Mouse (Mus musculus) CD4-positive, CD25-positive, alpha-beta regulatory T cell, adult 4 months (primary cell): Measurements from ENCODE around the gene Tacc2. TPM values are rescaled to one million over a fixed set of nuclear protein-coding genes. Genes with fewer than 3 reads are reported as not detected.

ENCODE experiments used
- ATAC-seq: one replicate; pipeline ENCODE4 v1.8.0; 2017
- polyA plus RNA-seq, 2 experiments: library from polyadenylated mRNA; unstranded; fragments of 100-300 nt; shearing (Covaris generic); gene quantifications; one replicate each; pipeline ENCODE4 v1.2.1; 2017

The Tacc2 gene
- polyA plus RNA-seq, 2 experiments from 2014 or later: 6.8 to 7.1 TPM

DNA sequence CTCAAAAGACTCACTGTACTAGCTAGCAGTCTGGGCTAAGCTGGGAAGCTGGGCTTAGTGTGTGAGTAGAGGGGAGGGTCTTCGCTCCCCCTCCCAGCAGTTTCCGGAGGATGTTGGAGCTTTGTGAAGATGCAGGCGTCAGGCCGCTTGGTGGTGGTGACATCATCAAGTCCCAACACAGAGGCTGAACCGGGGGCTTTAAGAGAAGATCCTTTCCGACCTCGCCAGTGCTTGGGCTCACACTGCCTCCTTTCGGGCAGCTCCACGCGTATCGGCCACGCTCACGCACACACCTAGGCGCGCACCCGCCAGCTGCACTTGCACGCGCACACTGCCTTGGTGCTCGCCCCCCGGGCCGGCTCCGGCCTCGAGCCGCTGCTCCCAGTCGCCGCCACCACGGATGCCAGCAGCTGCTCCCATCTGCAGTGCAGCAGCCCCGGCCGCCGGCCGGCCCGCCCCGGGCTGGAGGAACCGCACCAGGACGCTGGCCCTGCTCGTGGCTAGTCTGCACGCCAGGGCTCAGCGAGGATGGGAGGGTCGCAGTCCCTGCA, 115.2 kb downstream of the Tacc2 start:
- ATAC-seq: peak; percentile 73

DNA sequence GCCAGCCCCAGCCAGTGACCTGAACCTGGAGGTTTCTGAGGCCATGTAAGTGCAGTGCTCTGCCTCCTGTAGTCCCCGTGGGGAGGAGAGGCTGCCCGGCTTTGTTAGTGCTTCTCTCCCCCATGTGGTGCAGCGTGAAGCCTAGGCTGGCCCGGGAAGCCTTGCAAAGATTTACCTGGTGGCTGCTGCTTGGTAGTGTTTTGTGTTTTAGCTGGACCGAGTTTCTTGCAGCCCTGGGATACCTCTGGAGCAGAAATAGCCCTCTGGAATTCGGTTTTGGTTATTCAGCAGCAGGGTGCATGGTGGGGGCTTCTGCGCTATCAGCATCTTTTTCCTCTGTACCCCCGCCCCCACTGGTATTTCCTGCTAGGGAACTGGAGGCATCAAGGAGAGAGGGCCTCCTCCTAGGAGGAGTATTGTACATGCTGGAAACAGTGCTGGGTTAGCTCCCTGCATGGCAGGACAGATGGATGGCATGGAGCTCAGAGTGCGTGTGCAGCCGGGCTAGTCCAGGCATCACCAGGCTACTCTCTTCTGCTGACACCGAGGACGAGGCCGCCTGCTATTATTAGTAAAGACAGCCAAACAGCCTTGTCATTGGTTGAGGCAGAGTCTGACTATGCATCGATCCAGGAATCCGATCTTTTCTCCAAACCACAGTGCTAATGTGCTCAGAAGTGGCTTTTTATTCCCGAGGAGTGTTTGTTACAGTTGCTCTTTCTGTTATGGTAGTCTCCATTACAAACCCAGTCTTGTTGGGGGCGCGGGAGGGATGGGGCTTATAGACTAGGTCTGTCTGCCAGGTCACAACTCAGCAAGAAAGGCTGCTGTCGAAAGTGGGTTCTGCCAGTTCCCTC, 115.9 kb downstream of the Tacc2 start:
- peak; percentile 53 for ATAC-seq

DNA sequence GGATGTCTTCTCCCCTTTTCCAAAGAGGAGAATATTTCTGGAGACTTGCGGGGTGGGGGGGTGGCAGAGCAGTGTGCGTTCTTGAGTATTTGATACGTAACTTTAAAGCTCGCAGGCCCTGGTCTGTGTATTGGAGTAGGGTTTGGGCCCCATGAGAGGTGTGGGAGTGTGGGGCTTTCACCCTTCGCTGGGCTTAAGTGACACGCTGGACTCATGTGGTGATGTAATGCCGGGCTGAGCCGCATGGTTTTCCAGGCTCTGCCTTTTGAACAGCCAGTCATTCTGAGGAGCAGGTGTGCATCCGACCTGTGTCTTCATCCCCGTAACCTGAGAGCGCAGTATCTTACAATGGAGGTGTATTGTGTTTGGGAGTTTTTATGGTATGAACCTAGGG, 116.6 kb downstream of the Tacc2 start:
- no peak for ATAC-seq

DNA sequence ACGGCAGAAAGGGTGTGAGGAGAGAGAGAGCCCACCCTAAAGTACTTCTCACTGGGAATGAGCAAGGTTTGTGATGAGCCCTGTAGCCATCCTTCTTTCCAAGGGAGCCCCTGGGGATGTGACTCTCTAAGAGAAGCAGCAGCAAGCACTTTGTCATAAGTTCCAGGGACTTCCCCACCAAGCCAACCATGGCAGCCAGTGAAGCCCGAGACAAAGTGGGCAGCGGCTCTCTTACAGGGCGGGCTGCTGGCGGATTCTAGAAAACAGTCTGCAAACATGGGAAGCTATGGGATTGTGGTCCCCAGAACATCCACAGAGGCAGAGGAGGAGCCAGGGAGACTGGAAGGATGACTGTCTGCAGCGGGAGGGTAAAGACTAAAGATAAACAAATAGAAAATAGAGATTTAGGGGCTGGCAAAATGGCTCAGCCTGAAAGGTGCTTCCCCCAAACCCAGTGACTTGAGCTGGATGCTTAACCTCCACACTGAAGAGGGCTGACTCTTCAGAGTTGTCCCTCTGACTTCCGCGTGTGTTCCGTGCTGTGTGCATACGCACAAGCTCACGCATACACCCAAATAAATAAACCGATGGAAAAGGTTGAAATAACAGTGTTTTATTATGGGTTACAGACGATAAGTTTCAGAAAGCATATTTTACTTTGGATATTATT, 118.6 kb downstream of the Tacc2 start:
- ATAC-seq: no peak

DNA sequence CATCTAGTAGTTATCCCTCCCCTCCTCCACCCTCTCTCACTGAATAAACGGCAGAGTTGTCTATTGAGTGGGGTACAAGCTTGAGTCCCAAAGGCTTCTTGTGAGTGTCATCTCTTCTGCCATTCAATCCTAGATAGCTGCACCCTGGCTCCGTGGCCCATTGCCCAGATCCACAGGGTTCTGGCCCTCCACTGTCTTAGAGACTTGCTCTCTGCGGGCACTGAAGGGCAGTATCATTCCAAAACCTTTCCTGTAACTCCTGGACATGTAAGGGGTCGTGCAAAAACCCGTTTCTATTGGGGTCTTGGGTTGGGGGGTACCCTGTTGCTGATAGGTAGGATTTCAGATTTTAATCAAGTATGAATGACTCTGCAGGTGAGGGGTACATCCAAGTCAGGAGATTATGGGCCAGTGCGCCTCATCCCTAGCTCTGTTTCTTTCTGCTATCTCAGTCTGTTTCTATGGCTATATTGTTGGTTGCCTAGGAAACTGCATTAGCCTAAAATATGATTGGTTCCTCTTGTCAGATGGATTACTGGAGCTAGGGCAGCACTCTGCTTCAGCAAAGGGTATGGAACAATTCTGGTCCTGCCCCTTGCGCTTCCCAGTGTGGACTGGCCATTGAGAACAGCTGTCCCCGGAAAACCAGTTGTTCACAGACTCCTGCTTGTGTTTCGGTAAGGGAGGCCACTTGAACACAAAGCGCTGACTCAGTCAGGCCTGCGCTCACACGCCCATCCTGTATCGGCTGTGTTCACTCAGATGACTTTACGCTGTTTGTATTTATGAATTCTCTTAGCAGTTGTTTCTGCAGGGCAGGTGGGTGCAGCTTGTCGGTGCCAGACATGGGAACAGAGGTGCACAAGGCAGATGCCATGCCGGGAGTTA, 119.4 kb downstream of the Tacc2 start:
- ATAC-seq: no peak

DNA sequence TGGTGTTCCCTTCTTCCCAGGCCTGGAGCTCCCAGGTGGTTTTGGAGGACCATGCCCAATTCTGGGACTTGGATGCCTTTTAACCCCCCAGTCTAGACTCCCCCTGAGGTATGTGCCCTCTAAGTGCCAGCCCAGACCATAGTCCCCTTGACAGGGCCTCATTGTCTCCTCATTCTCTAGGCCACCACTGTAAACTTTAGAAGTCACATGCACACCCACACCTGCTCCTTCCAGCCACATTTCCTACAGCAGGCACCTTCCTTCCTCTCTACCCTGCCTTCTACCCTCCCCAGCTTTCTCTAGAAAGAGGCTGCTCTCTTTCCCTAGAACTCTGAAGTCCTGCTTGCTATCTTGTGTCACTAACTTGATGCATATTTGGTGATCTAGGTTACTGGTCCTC, 121.2 kb downstream of the Tacc2 start:
- ATAC-seq: no peak

DNA sequence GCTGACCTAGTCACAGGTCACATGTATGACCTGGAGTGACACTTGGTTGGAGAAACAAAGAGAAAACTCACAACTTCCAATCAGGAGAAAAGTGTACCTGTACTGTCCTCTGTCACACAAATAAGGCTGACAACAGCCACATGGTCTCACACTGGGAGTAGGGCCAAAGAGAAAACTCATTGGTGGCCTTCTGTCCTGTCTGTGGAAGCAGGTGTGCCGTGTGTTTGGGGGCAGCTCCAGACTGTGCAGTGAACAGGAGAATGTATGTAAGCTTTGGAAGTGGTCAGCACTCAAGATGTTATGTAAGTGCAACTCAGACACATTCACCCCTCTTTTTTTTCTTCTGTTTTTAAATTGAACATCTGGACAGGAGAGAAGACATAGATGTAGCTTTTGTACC, 124.1 kb downstream of the Tacc2 start:
- no peak for ATAC-seq

DNA sequence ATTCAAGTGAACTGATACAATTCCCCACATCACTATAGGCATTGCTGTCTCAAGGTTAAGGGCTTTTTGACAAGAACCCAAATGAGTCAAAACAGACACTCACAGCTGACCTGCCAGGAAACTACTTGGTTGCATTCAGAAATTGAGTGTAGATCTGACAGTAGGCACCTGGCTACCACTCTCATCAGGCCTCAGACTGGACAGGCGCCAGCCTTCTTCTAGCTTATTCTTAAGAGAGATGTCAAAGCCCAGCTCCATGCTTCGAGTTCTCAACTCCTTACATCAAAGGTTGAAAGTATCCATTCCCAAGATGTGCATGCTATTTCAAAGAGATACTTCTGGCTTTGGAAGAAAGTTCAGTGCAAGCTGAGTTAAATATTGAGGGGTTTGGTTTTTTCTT, 128.0 kb downstream of the Tacc2 start:
- ATAC-seq: no peak

DNA sequence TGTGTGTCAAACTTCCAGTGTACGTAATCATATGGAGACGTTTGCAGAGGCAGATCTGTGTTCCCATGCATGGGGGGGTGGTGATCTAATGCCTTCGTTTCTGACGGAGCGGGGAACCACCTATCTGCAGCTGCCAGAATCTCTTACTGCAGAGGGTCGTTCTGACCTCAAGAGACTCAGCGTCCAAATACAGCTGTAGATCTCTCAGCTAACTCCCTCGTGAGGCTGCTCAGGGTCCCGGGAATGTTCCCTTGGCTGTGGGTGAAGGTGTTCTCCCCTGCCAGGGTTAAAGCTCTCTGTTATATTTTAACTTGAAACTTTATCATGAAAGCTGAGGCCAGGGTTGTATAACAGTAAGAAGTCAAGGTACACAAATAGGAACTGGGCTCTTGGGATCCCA, 131.7 kb downstream of the Tacc2 start:
- no peak for ATAC-seq

DNA sequence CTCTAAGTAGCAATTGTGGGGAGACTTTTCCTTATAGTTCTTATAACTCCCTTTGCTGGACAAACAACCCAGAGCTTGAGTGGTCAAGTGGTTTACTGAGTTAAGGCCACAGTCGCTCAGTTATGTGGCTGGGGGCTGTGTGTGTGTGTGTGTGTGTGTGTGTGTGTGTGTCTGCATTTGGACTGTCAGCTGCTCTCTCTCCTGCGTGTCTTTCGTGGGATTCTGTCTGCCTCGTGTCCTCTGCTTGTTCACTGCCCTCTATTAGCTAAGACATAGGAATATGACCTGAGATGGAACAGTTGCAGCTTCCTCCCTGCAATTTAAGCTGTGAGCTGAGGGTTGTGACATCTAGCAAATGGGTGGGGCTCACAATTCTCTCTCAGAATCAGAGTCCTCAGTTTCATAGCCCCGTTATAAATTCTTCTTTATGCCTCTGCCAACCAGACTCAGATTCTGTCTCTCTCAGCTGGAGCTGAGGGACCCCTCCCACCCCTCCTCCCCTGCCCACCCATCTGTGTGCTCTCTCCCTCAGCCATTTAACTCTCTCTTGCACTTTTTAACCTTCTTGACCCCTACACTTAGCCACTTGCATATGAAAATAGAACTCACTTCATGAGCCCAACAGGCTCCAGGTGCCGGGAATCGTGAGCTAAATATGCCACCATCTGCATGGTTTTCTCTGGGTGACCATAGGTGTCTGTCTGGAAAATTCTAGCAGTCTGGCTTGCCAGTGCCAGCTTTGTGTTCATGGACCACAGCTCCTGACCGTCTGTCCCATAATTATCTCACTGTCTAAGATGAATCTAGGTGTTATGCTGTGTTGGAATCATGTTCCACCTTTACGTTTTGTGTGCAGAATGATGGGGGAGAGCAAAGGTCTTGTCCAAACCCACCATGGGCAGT, 132.4 kb downstream of the Tacc2 start:
- ATAC-seq: no peak

DNA sequence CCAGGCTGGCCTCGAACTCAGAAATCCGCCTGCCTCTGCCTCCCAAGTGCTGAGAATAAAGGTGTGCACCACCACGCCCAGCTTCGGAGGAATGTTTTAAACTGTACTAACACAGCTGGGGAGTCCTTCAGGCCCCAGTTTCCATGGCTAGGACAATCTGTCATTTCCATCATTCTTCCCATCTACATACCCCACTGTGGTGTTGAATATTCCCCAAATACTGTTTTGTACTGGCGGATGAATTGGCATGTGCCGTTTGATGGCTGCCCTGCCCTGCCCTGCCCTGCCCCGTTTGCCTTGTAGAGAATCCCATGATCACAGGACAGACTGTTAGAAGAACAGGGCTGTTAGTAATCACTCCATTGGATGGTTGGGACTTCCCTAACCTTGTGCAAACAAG, 134.6 kb downstream of the Tacc2 start:
- no peak for ATAC-seq

DNA sequence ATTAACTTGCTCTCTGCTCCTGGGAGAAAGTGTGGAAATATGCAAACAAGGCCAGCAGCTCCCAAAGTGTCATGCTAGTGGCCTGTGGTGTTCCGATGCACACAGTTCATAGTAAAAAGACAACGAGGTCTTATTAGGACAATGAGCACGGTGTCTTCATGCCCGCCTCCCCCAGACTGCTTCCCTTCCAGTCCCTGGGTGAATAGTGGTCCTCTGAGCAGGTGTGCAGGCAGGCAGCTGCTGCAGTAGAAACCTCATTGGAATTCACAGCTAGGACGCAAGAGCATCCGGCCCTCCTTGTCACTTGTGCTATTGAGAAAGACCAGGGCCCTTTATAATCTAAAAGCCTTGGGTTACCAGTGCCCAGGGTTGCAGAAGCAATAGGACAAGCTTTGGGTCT, 136.1 kb downstream of the Tacc2 start:
- ATAC-seq: no peak

DNA sequence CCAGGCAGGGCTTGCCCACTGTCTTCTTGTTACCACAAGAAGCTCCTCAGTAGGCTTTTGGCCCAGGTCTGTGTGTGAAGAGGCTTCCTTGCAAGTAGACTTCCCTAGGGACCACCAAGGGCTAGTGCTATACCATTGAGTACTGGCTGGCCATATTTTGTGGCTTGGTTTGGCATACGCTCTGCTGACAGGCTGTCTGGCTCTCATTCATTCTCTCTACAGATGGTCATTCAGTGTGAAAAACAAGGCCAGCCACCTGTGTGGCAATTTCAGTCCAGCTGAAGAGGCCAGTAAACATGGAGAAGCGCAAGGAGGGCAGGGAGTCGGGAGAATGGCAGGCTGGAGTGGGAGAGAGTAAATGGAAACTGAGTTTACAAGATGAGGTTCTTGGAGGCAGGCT, 138.2 kb downstream of the Tacc2 start:
- no peak for ATAC-seq

DNA sequence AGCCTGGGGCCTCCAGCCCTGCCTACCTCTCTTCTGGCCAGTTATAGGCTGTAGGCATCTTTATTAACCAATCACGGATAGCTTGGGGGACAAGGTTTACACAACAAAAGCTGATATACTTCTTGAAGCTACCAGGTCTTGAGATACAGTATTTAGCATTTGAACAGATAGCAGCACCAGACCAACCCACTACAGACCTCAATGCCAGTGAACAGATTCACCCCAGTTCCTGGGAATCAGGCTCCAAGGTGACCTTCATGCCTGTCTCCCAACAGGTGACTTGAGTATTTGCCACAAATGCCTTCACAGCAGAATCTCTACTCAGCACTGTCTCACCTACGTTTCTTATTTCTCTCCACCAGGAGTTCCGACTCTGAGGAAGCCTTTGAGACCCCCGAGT, 139.1 kb downstream of the Tacc2 start:
- no peak for ATAC-seq

DNA sequence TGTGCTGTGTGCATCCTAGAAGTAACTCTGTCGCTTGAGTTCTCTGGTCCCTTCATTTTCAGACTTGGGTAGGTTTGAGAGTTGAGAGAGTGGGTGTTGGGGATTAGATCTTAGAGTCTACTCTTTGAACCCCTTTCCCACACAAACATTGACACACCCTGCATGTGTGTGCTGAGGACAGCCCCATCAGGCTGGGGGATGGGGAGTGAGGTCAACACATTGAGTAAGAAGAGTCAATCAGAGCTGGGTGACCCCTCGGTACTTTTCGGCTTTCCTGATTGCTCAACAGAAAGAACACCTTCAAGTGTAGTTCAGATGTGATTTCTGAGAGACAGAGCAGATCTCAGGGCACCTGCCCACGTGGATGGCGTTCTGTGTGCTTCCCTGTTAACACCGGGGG, 139.8 kb downstream of the Tacc2 start:
- ATAC-seq: no peak

DNA sequence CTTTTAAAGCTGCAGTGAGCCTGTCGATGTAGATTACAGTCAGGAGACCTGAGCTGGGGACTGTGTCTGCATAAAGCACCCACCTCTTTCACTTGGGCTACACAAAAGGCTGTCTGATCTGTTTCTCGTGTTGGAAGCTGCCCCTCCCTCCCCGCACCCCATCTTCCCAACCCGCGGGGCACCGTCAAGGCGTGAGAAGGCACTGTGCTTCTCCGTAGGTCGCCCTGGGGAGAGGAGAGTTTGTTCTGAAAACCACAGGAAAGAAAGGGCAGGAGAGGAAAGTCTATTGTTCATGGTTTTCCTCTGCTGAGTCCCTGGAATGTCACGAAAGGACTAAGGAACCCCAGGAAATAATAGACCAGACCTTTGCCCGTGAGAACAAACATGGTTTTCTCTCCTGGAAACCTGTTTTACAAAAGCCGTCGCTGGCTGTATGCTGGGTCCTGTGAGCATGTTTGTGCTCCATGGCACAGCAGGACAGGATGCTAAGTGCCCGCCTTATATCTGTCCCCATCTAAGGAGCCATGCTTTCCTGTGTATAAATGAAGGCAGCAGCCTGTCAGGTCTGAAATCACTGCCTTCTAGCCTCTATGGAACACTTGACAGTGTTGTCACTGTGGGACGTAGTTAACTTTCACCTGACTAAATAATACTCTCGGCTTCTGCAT, 142.8 kb downstream of the Tacc2 start:
- ATAC-seq: no peak

DNA sequence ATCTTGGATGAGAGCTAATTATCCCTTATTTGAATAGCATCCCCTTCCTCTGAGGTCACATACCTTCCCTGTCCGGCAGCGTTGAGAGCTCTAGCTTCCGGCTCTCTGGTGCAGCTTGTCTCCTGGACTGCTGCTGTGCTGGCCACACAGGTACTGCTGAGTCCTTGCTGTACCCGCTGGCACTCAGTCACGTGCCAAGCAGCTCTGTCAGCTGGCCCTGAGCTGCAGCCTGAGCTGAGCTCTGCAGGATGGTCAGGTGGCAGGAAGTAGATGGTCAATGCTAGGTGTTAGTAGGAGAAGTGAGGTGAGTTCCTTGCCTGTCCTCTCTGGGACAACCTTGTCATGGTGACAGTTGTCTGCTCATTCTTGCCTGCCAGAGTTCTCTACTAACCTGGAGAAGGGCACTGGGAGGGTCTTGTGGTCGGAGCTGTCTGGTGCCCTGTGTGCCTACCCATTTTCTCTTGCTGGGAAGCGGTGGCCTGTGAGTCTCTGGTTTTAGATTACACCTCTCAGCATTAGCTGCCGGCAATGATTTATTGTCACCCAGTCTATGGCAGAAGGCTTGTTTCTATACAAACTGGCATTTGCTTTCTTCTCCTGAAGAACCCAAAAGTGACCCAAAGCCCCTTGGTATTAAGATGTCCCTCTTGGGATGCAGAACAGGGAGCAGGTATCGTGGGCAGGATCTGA, 143.6 kb downstream of the Tacc2 start:
- no peak for ATAC-seq

DNA sequence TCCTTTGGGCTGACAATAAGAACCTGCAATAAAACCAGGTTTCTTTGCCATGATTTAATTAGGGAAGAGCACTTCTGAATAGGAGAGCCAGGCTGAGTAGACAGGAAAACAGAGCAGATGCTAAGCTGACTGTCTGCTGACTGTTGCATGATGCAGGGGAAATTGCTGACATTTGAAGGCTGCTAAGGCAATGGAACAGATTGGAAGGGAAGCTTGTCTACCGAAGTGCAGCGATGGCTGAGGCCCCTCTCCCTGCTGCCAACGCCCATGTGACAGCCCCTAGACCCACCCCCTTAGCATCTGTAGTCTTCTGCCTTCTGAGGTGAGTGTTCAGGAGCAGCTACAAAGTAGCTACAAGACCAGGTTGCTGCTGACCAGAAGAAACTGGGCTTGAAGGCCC, 148.9 kb downstream of the Tacc2 start:
- ATAC-seq: no peak

DNA sequence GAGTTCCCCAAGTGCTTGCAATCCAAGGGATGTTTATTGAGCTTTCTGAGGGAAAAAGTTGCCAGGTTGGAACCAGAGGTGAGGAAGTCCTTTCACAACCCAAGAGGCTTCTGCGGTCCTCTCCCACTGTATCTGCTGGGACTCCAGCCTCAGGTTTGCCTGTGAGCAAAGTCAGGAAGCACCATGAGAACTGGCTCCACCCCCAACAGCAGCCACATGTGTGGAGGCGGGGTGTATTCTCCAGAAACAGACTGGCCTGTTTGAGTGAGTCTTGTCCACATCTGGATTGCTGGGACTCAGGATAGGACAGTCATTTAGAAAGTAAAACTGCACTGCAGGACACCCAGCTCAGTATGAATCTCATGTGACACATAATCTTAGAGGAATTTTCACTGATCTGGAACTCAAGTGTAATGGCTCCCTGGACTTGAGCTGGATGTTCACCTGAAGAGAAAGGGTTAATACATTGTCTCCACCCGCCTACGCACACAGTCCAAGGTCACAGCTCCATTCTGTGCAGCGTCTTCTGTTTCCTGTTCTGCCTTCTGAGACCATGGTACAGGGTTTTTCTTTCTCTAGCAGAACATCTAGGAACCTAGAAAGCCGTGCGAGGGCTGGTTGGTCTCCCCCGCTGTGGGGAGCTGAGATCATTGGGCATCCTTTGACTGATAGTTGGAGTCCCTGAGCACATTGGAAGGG, 149.6 kb downstream of the Tacc2 start:
- peak; percentile 74 for ATAC-seq

DNA sequence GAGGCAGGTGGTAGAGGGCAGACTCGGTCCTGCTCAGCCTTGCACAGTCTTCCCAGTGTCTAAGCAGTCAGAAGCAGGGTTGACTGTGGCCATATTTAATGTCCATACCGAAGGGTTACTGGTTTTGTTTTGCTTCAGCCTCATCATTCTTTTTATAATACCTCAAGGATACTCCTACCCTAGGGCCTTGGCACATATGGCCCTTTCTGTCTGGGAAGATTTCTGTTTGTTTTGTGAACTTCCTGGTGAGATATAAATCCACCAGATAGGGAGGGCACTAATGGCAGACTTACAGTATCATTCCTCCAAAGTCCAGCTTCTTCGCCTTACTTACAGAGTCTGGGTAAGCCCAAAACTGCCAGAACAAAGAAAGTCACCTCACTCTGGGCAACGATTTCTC, 150.3 kb downstream of the Tacc2 start:
- ATAC-seq: no peak
